Mouse (Mus musculus) stomach, embryonic 16.5 days (tissue): ENCODE results near the gene Tex13c2. TPM values are rescaled to one million over a fixed set of nuclear protein-coding genes. Genes with fewer than 3 reads are reported as not detected.

Source experiments
- ATAC-seq: fragments of 200-750 bp; cut with Nextera tagmentation; 2 replicates; pipeline ENCODE4 v1.8.0; 2017; ENCODE audit warnings: moderate number of reproducible peaks, moderate TSS enrichment; ENCODE audit not compliant: insufficient read depth, low FRiP score
- H3K27ac ChIP-seq: fragments of 300-500 bp; sonication (generic); 2 replicates; pipeline ENCODE4 v1.5.1; 2014; ENCODE audit warnings: low read length
- H3K27me3 ChIP-seq: fragments of 300-500 bp; sonication (generic); 2 replicates; pipeline ENCODE4 v1.6.1; 2014; ENCODE audit warnings: low read length, control low read depth, mixed read lengths; ENCODE audit not compliant: control insufficient read depth, insufficient read depth
- H3K36me3 ChIP-seq: fragments of 300-500 bp; sonication (generic); 2 replicates; pipeline ENCODE4 v1.6.1; 2014; ENCODE audit warnings: low read length; ENCODE audit not compliant: control insufficient read depth, insufficient read depth
- H3K4me1 ChIP-seq: fragments of 300-500 bp; sonication (generic); 2 replicates; pipeline ENCODE4 v1.6.1; 2014; ENCODE audit warnings: low read length, control low read depth, mixed read lengths; ENCODE audit not compliant: control insufficient read depth, insufficient read depth
- H3K4me2 ChIP-seq: fragments of 300-500 bp; sonication (generic); 2 replicates; pipeline ENCODE4 v1.6.1; 2014; ENCODE audit warnings: low read depth, low read length, mixed read lengths
- H3K4me3 ChIP-seq: fragments of 300-500 bp; sonication (generic); replicated peaks from 2 replicates; pipeline ENCODE4 v1.5.1; 2014; ENCODE audit warnings: mild to moderate bottlenecking, low read length
- H3K9ac ChIP-seq: fragments of 300-500 bp; sonication (generic); 2 replicates; pipeline ENCODE4 v1.6.1; 2014; ENCODE audit warnings: low read length
- H3K9me3 ChIP-seq: fragments of 300-500 bp; sonication (generic); replicated peaks from 2 replicates; pipeline ENCODE4 v1.6.1; 2016; ENCODE audit warnings: low read length, control low read depth; ENCODE audit not compliant: control insufficient read depth
- WGBS: fragments of 180-500 bp; shearing (Covaris S2); extraction: QIAGEN DNeasy Blood & Tissue Kit; methylation state at CpG from one replicate; pipeline ENCODE4 v1.1.7; 2014; 5-methylcytosine and 5-hydroxymethylcytosine counted together
- polyA plus RNA-seq: library from polyadenylated mRNA; unstranded; fragments of >200 nt; fragmentation: Nextera tagmentation; extraction: Ambion mirVana; gene quantifications from 2 replicates; pipeline ENCODE4 v1.2.1, GENCODE M21; 2015

Gene Tex13c2
- polyA plus RNA-seq: not detected in 2 replicates

DNA sequence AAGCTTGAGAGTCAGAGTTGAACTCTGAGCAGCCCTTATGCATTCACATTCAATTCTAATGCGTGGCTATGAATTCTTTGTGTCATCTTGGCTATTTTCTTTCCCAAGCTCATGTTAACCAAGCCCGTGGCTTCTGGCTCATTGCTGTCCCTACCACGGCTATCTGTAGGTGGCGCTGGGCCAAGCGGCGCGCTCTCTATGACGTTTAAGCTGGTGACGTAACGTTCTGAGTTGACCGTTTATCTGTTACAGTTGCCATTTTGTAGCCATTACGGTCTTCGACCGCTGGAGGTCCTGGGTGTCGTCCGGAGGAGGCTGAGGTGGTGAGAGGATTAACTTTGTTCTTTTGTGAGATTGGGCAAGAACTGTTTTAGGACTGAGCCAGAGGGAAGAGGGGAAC lies at the start of gene Tex13c2:
Gene Tex13c2, plus strand, starts transcription at position 246 of the 400 bp plus-strand sequence.
- no peaks in the 10 kb centered on the region for H3K27me3 ChIP-seq
- H3K4me3 ChIP-seq: no peak within 1 kb of the TSS
- H3K27ac ChIP-seq: no peak within 1 kb of the TSS
- ATAC-seq: no peak
- no peak within 1 kb of the TSS for H3K9ac ChIP-seq
- no peak within 1 kb of the TSS for H3K4me2 ChIP-seq
- no peaks in the 10 kb centered on the region for H3K36me3 ChIP-seq
- no peaks in the 10 kb centered on the region for H3K4me1 ChIP-seq
- H3K9me3 ChIP-seq: no peaks in the 10 kb centered on the region
- WGBS: 92% methylated on average over 16 of the region's 16 CpGs

DNA sequence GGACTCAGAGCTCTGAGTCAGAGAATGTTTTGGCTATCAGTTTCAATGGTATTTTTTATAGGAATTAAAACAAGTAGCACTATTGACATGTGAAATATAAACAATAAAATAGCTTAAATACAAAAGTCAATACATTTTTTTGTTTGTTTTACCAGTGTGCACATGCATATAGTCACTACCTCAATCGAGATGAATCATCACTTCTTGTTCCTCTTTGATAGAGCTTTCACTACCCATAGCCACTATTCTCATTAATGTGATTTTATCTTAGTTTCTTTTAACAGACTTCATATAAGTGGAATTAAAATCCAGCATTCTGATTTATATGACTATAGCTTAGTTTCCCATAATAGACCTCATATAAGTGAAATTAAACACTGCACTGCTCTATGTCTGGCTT lies 39.2 kb upstream of the Tex13c2 start:
- ATAC-seq: no peak
- no peaks in the 10 kb centered on the region for H3K36me3 ChIP-seq
- H3K27me3 ChIP-seq: no peaks in the 10 kb centered on the region
- WGBS: 57% methylated on average over 1 of the region's 1 CpGs
- no peak overlapping the region for H3K4me2 ChIP-seq
- no peaks in the 10 kb centered on the region for H3K9me3 ChIP-seq
- no peaks in the 10 kb centered on the region for H3K4me1 ChIP-seq
- H3K9ac ChIP-seq: no peak overlapping the region
- no peak overlapping the region for H3K27ac ChIP-seq
- H3K4me3 ChIP-seq: no peak overlapping the region

DNA sequence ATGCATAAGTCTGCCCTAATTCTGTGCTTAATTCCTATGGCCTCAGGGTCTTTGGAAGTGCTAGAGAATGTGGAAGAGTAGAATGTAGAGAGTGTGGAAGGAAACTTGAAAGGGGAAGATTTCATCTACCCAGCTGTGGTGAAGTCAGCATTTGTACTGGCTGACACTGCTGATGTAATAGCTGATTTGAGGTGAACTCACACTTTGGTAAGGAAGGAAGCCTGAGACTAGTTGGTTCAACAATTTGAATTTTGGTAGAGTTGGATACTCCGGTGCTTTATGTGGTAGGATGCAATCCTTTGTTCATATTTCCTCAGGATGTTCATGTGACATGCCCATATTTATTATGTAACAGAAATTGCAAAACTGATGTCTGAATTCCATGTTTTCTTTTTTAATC lies 36.5 kb upstream of the Tex13c2 start:
- H3K27ac ChIP-seq: no peak overlapping the region
- H3K9ac ChIP-seq: no peak overlapping the region
- H3K9me3 ChIP-seq: no peaks in the 10 kb centered on the region
- ATAC-seq: no peak
- no peaks in the 10 kb centered on the region for H3K27me3 ChIP-seq
- H3K4me1 ChIP-seq: no peaks in the 10 kb centered on the region
- H3K4me3 ChIP-seq: no peak overlapping the region
- H3K36me3 ChIP-seq: no peaks in the 10 kb centered on the region
- WGBS: 81% methylated on average over 1 of the region's 1 CpGs
- H3K4me2 ChIP-seq: no peak overlapping the region

DNA sequence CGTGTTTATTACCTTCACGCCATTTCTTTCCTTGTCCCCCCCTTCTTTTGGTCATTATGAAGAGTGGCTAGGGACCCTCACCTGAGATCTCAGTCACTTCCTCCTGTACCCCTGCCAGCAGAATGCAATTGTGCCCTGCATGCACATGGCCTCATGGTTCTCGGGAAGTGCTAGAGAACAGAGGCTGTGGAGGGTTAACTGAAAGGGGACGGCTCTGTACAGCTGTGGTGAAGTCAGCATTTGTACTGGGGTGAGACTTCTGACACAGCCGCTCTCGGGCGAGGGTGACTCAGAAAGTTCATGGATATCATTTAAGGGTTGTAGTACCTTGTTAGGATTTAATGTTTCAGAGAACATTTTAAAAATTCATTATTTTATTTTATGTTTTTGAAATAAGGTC lies 35.0 kb upstream of the Tex13c2 start:
- no peak overlapping the region for H3K4me3 ChIP-seq
- no peak overlapping the region for H3K27ac ChIP-seq
- no peak overlapping the region for H3K9ac ChIP-seq
- WGBS: 61% methylated on average over 7 of the region's 7 CpGs
- no peak for ATAC-seq
- H3K27me3 ChIP-seq: no peaks in the 10 kb centered on the region
- H3K9me3 ChIP-seq: no peaks in the 10 kb centered on the region
- no peaks in the 10 kb centered on the region for H3K4me1 ChIP-seq
- no peaks in the 10 kb centered on the region for H3K36me3 ChIP-seq
- H3K4me2 ChIP-seq: no peak overlapping the region

DNA sequence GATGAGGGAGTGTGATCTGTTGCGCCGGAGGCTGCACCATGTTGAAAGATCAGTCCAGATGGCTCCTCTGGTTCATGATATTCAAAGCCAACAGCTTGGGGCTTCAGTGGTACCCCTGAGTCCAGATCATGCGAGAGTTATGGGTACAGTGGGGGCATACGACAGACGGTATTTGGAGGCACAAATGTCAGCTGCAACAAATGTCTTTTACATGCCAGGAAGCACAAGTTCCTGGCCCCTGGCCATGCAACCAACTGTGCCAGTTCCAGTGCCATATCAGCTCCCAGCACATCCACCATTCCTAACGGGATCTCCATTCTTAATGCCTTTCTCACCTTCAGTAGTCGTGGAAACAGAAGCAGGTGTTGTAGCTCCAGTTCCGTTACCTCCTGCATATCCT lies 845 bp downstream of the Tex13c2 start:
- Histone ChIP-seq H3K9me3 (no peaks in the 10 kb centered on the region), H3K9ac (no peak overlapping the region), H3K27me3 (no peaks in the 10 kb centered on the region), H3K4me3 (no peak overlapping the region), H3K4me2 (no peak overlapping the region), H3K36me3 (no peaks in the 10 kb centered on the region), H3K4me1 (no peaks in the 10 kb centered on the region), H3K27ac (no peak overlapping the region)
- ATAC-seq: no peak
- WGBS: 95% methylated on average over 8 of the region's 8 CpGs

DNA sequence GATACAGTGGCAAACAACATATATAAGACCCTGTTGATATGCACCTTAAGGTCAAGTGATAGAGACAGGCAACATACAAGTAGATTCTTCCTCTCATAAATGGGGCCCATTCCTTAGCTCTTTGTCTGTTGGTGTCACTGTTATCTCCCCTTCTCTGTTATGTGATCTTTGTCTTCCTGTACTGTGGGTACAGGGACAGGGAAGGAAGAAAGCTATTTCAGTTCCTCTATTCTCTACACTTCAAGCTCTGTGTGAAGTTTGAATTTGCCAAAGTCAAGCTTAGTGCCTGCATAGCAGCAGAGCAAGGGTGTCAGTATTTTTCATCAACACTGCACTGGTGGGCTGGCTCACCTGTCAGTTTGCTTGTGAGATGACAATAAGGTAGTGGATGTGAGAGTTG lies 11.0 kb downstream of the Tex13c2 start:
- H3K36me3 ChIP-seq: no peaks in the 10 kb centered on the region
- H3K4me3 ChIP-seq: no peak overlapping the region
- no peak overlapping the region for H3K4me2 ChIP-seq
- ATAC-seq: no peak
- H3K4me1 ChIP-seq: no peaks in the 10 kb centered on the region
- no peak overlapping the region for H3K27ac ChIP-seq
- H3K27me3 ChIP-seq: no peaks in the 10 kb centered on the region
- H3K9ac ChIP-seq: no peak overlapping the region
- no peaks in the 10 kb centered on the region for H3K9me3 ChIP-seq

DNA sequence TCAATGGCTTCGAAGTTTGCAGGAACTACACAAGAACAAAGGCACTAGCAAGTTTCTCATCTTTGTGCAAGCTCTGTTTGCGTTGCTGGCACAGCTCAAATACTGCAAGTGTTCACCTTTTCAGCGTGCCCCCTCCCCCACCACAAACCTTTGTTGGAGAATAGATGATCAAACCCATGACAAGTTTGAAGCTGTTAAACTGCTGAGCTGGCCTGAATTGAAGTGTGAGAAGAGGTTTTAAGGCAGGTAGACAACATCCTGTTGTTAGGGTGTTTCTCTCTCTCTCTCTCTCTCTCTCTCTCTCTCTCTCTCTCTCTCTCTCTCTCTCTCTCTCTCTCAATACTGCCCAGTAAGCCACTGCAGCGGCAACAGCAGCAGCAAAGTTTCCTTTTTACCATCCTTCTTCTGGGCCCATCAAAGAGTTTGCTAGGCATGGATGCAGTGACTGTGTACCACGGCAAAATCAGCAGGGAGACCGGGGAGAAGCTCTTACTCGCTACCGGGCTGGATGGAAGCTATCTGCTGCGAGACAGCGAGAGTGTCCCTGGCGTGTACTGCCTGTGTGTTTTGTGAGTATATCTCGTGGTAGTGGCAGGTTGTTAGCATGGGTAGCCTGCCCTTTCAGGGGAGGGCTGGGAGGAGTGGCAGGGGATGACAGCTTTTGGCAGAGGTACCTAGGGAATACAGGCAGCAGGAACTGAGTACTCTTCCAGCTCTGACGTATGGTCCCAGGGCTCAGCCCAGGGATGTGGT lies 13.0 kb downstream of the Tex13c2 start, which contains the start of gene Sh2d1a:
Gene Sh2d1a, plus strand, starts transcription at position 163 of the 753 bp plus-strand sequence.
- no peak for ATAC-seq
- Histone ChIP-seq H3K36me3 (no peaks in the 10 kb centered on the region), H3K4me2 (no peak within 1 kb of the TSS), H3K9ac (no peak within 1 kb of the TSS), H3K4me1 (no peaks in the 10 kb centered on the region), H3K27me3 (no peaks in the 10 kb centered on the region), H3K9me3 (no peaks in the 10 kb centered on the region), H3K27ac (no peak within 1 kb of the TSS), H3K4me3 (no peak within 1 kb of the TSS)
- 66% methylated on average over 13 of the region's 13 CpGs for WGBS

DNA sequence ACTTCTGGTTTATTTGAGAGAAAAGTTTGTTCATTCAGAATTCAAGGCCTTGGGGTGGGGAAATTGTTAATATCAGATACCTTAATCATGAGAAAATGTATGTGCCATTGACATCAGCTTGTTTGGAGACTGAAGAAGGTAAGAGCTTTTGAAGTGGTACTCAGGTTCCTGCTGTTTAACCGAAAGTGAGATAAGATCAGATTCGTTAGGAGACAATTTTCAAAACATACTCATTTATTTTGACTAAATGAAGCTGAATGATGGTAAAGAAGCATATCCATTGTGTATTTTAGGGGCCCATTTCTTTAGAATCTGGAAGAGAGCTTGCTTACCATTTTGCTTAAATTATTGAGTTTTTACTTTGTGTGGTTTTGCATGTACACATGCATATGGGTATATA lies 21.6 kb downstream of the Tex13c2 start:
- Histone ChIP-seq H3K4me2 (no peak overlapping the region), H3K27ac (no peak overlapping the region), H3K36me3 (no peaks in the 10 kb centered on the region), H3K4me1 (no peaks in the 10 kb centered on the region), H3K9me3 (no peaks in the 10 kb centered on the region), H3K9ac (no peak overlapping the region), H3K27me3 (no peaks in the 10 kb centered on the region), H3K4me3 (no peak overlapping the region)
- no peak for ATAC-seq
- 76% methylated on average over 2 of the region's 2 CpGs for WGBS

DNA sequence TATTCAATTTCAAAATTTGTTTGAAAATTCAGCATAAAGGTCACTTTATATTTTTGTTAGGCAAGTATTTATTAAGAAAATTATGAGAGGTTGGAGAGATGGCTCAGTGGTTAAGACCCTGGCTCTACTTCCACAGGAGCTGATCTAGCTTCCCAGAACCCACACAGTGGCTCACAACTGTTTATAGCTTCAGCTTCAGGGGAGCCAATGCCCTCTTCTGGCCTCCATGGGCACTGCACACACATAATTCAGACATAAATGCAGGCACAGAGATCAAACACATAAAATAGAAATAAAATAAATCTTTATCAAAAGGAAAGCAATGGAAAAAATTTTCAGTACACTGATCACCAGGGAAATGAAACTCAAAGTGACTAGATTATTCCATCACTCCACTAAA lies 23.1 kb downstream of the Tex13c2 start:
- H3K9me3 ChIP-seq: no peaks in the 10 kb centered on the region
- H3K4me3 ChIP-seq: no peak overlapping the region
- no peak overlapping the region for H3K9ac ChIP-seq
- H3K27me3 ChIP-seq: no peaks in the 10 kb centered on the region
- no peaks in the 10 kb centered on the region for H3K36me3 ChIP-seq
- no peaks in the 10 kb centered on the region for H3K4me1 ChIP-seq
- no peak overlapping the region for H3K27ac ChIP-seq
- ATAC-seq: no peak
- H3K4me2 ChIP-seq: no peak overlapping the region
